Mouse (Mus musculus) midbrain, postnatal 0 days (tissue): ENCODE data around the gene E2f3. TPM values are rescaled to one million over a fixed set of nuclear protein-coding genes. Genes with fewer than 3 reads are reported as not detected.
A peak's percentile ranks its signal among the peaks of the same experiment; 100 is the strongest.

Experiments
- ATAC-seq: fragments of 200-750 bp; cut with Nextera tagmentation; 2 replicates; pipeline ENCODE4 v1.8.0; 2017; ENCODE audit warnings: moderate number of reproducible peaks, mild to moderate bottlenecking, moderate TSS enrichment, moderate library complexity; ENCODE audit not compliant: low FRiP score
- DNase-seq: peaks from one replicate; pipeline ENCODE4 v3.0.0-alpha.2; 2015; ENCODE audit warnings: low spot score
- H3K27ac ChIP-seq: fragments of 300-500 bp; sonication (generic); 2 replicates; pipeline ENCODE4 v1.5.1; 2014; ENCODE audit warnings: low read depth, mild to moderate bottlenecking, low read length, mixed read lengths
- H3K27me3 ChIP-seq: fragments of 300-500 bp; sonication (generic); 2 replicates; pipeline ENCODE4 v1.6.1; 2014; ENCODE audit warnings: low read length, control low read depth, mixed read lengths; ENCODE audit not compliant: insufficient read depth
- H3K36me3 ChIP-seq: fragments of 300-500 bp; sonication (generic); 2 replicates; pipeline ENCODE4 v1.6.1; 2014; ENCODE audit warnings: low read length, control low read depth, mixed read lengths; ENCODE audit not compliant: insufficient read depth
- H3K4me1 ChIP-seq: fragments of 300-500 bp; sonication (generic); 2 replicates; pipeline ENCODE4 v1.6.1; 2014; ENCODE audit warnings: mild to moderate bottlenecking, control low read depth, antibody characterized with exemption, low read length, mixed read lengths; ENCODE audit not compliant: insufficient read depth
- H3K4me2 ChIP-seq: fragments of 300-500 bp; sonication (generic); 2 replicates; pipeline ENCODE4 v1.6.1; 2014; ENCODE audit warnings: low read depth, mild to moderate bottlenecking, low read length, mixed read lengths; ENCODE audit not compliant: poor library complexity, severe bottlenecking
- H3K4me3 ChIP-seq: fragments of 300-500 bp; sonication (generic); 2 replicates; pipeline ENCODE4 v1.5.1; 2014; ENCODE audit warnings: low read depth, mild to moderate bottlenecking, low read length, moderate library complexity
- H3K9ac ChIP-seq: fragments of 300-500 bp; sonication (generic); replicated peaks from 2 replicates; pipeline ENCODE4 v1.6.1; 2014; ENCODE audit warnings: mild to moderate bottlenecking, low read length, moderate library complexity, mixed read lengths; ENCODE audit not compliant: poor library complexity, severe bottlenecking
- H3K9me3 ChIP-seq: fragments of 300-500 bp; sonication (generic); 2 replicates; pipeline ENCODE4 v1.6.1; 2016; ENCODE audit warnings: low read length, control low read depth
- CTCF ChIP-seq: IDR thresholded peaks from 2 replicates; pipeline ENCODE4 v1.5.1; 2016; ENCODE audit warnings: antibody characterized with exemption, mild to moderate bottlenecking
- WGBS: fragments of 180-500 bp; shearing (Covaris S2); extraction: QIAGEN DNeasy Blood & Tissue Kit; methylation state at CpG from one replicate; pipeline ENCODE4 v1.1.7; 2014; 5-methylcytosine and 5-hydroxymethylcytosine counted together
- polyA plus RNA-seq: library from polyadenylated mRNA; unstranded; fragments of >200 nt; fragmentation: Nextera tagmentation; extraction: Ambion mirVana; gene quantifications from 2 replicates; pipeline ENCODE4 v1.2.1, GENCODE M21; 2015
- total RNA-seq: library from RNA; depleted of rRNA; stranded (reverse); fragments of >200 nt; gene quantifications from 2 replicates; pipeline ENCODE4 v1.2.3, GENCODE M21; 2014

Gene E2f3
- total and polyA plus RNA-seq, 2 experiments from 2014 or later: 2.9 to 9.2 TPM

GRCm38 (mm10) chr13:29983523-29984191 lies 2.2 kb downstream of the E2f3 start:
- peak overlapping the region; percentile 74 for H3K27ac ChIP-seq
- H3K36me3 ChIP-seq: no peaks in the 10 kb centered on the region
- ATAC-seq (no peak), DNase-seq (peak; percentile 24)
- TF ChIP-seq CTCF: no peak
- H3K27me3 ChIP-seq: no peaks in the 10 kb centered on the region
- H3K4me2 ChIP-seq: peak overlapping the region; percentile 100
- under 1% methylated on average over 33 of the region's 35 CpGs for WGBS
- H3K9ac ChIP-seq: peak overlapping the region; percentile 91
- no peaks in the 10 kb centered on the region for H3K9me3 ChIP-seq
- H3K4me3 ChIP-seq: peak overlapping the region; percentile 95
- no peaks in the 10 kb centered on the region for H3K4me1 ChIP-seq

- ATAC-seq: no peak
- peak; percentile 72 for TF ChIP-seq CTCF
Observed at GRCm38 (mm10) chr13:29983037-29983436, 2.8 kb downstream of the E2f3 start.

GRCm38 (mm10) chr13:29982400-29982799 lies 3.5 kb downstream of the E2f3 start:
- DNase-seq (no peak), ATAC-seq (no peak)
- no peak overlapping the region for H3K4me3 ChIP-seq
- no peak overlapping the region for H3K9ac ChIP-seq
- WGBS: 77% methylated on average over 3 of the region's 3 CpGs
- TF ChIP-seq CTCF: no peak
- no peak overlapping the region for H3K4me2 ChIP-seq
- no peaks in the 10 kb centered on the region for H3K36me3 ChIP-seq
- no peaks in the 10 kb centered on the region for H3K27me3 ChIP-seq
- no peak overlapping the region for H3K27ac ChIP-seq
- H3K4me1 ChIP-seq: no peaks in the 10 kb centered on the region
- H3K9me3 ChIP-seq: no peaks in the 10 kb centered on the region

More at GRCm38 (mm10) chr13:29983037-29983436, 2.8 kb downstream of the E2f3 start:
- Histone ChIP-seq H3K4me1 (no peaks in the 10 kb centered on the region), H3K27ac (peak overlapping the region; percentile 74; the same call in 1 of the 2 replicates), H3K4me2 (peak overlapping the region; percentile 100), H3K36me3 (no peaks in the 10 kb centered on the region), H3K4me3 (peak overlapping the region; percentile 95), H3K9ac (peak overlapping the region; percentile 91), H3K27me3 (no peaks in the 10 kb centered on the region), H3K9me3 (no peaks in the 10 kb centered on the region)
- 23% methylated on average over 6 of the region's 6 CpGs for WGBS
- peak; percentile 71 for DNase-seq

- DNase-seq (no peak), ATAC-seq (no peak)
- H3K4me2 ChIP-seq: no peak overlapping the region
- H3K27me3 ChIP-seq: no peaks in the 10 kb centered on the region
- WGBS: 83% methylated on average over 7 of the region's 7 CpGs
- no peaks in the 10 kb centered on the region for H3K9me3 ChIP-seq
- H3K9ac ChIP-seq: no peak overlapping the region
- TF ChIP-seq CTCF: no peak
- no peak overlapping the region for H3K27ac ChIP-seq
- H3K36me3 ChIP-seq: no peaks in the 10 kb centered on the region
- no peak overlapping the region for H3K4me3 ChIP-seq
- H3K4me1 ChIP-seq: no peaks in the 10 kb centered on the region
Observed at GRCm38 (mm10) chr13:29979140-29979564, 6.7 kb downstream of the E2f3 start.

- Histone ChIP-seq H3K4me2 (no peak overlapping the region), H3K4me3 (no peak overlapping the region), H3K9me3 (no peaks in the 10 kb centered on the region), H3K4me1 (no peaks in the 10 kb centered on the region), H3K9ac (no peak overlapping the region), H3K36me3 (no peaks in the 10 kb centered on the region), H3K27me3 (no peaks in the 10 kb centered on the region), H3K27ac (no peak overlapping the region)
- 96% methylated on average over 11 of the region's 11 CpGs for WGBS
- DNase-seq (no peak), ATAC-seq (no peak)
- TF ChIP-seq CTCF: no peak
Observed at GRCm38 (mm10) chr13:29977358-29977757, 8.5 kb downstream of the E2f3 start.

GRCm38 (mm10) chr13:29974066-29974465 lies 11.8 kb downstream of the E2f3 start:
- ATAC-seq (no peak), DNase-seq (no peak)
- H3K4me3 ChIP-seq: no peak overlapping the region
- no peak; the same call in 1 of the 2 replicates for TF ChIP-seq CTCF
- WGBS: 92% methylated on average over 5 of the region's 5 CpGs
- H3K9me3 ChIP-seq: no peaks in the 10 kb centered on the region
- H3K4me1 ChIP-seq: no peaks in the 10 kb centered on the region
- H3K36me3 ChIP-seq: no peaks in the 10 kb centered on the region
- no peak overlapping the region for H3K4me2 ChIP-seq
- H3K27me3 ChIP-seq: no peaks in the 10 kb centered on the region
- H3K27ac ChIP-seq: no peak overlapping the region
- H3K9ac ChIP-seq: no peak overlapping the region
